Mouse (Mus musculus) layer of hippocampus, adult 9-11 months (tissue): ENCODE measurements around the gene Ehd4.

Source experiments
- DNase-seq: peaks from one replicate; pipeline ENCODE4 v3.0.0; 2022

Gene Ehd4

GRCm38 (mm10) chr2:120068555-120069465, 85.6 kb downstream of the Ehd4 start:
- no peak for DNase-seq

GRCm38 (mm10) chr2:120066224-120066623, 88.2 kb downstream of the Ehd4 start:
- peak; percentile 24 for DNase-seq

- peak; percentile 36 for DNase-seq
These were observed 89.2 kb downstream of the Ehd4 start for GRCm38 (mm10) chr2:120065243-120065642.

GRCm38 (mm10) chr2:120064639-120065038, 89.8 kb downstream of the Ehd4 start:
- DNase-seq, result no peak

- DNase-seq, result no peak
These were observed 92.2 kb downstream of the Ehd4 start for GRCm38 (mm10) chr2:120062248-120062647.

- DNase-seq, result no peak
These were observed 93.8 kb downstream of the Ehd4 start for GRCm38 (mm10) chr2:120060651-120061050.

- DNase-seq, result no peak
These were observed 94.2 kb downstream of the Ehd4 start for GRCm38 (mm10) chr2:120060190-120060589.

GRCm38 (mm10) chr2:120059466-120059865, 94.9 kb downstream of the Ehd4 start:
- DNase-seq, result no peak

- DNase-seq, result no peak
These were observed 95.6 kb downstream of the Ehd4 start for GRCm38 (mm10) chr2:120058818-120059217.

GRCm38 (mm10) chr2:120055923-120056322, 98.5 kb downstream of the Ehd4 start:
- DNase-seq, result no peak

GRCm38 (mm10) chr2:120054771-120055552, 99.4 kb downstream of the Ehd4 start:
- no peak for DNase-seq

GRCm38 (mm10) chr2:120051405-120051804, 103.0 kb downstream of the Ehd4 start:
- DNase-seq, result no peak

- DNase-seq, result no peak
These were observed 104.7 kb downstream of the Ehd4 start for GRCm38 (mm10) chr2:120049632-120050274.

GRCm38 (mm10) chr2:120048173-120048572, 106.2 kb downstream of the Ehd4 start:
- no peak for DNase-seq

GRCm38 (mm10) chr2:120046486-120047310, 107.7 kb downstream of the Ehd4 start:
- DNase-seq, result peak; percentile 47

- DNase-seq, result no peak
These were observed 109.7 kb downstream of the Ehd4 start for GRCm38 (mm10) chr2:120044676-120045075.

GRCm38 (mm10) chr2:120044101-120044603, 110.3 kb downstream of the Ehd4 start:
- peak; percentile 40 for DNase-seq

- DNase-seq, result no peak
These were observed 113.4 kb downstream of the Ehd4 start for GRCm38 (mm10) chr2:120040991-120041390.
